Mouse (Mus musculus) thymus, adult 2 months (tissue): ENCODE results near the gene Gria4.

Source experiments
- CTCF ChIP-seq: fragments of 200-500 bp; IDR thresholded peaks from 2 replicates; pipeline ENCODE4 v1.5.1; 2012; ENCODE audit warnings: mild to moderate bottlenecking, control low read depth, low read length, moderate library complexity, borderline replicate concordance; ENCODE audit not compliant: control insufficient read depth, poor library complexity, insufficient read depth; ENCODE audit errors: extremely low read depth
- POLR2A ChIP-seq: fragments of 200-500 bp; IDR thresholded peaks from 2 replicates; pipeline ENCODE4 v1.6.1; 2012; ENCODE audit warnings: mild to moderate bottlenecking, low read length, control low read depth, moderate library complexity; ENCODE audit not compliant: control insufficient read depth, poor library complexity, insufficient read depth; ENCODE audit errors: extremely low read depth

- TF ChIP-seq CTCF (no peak), POLR2A (no peak)
Observed at GRCm38 (mm10) chr9:4679099-4679498, 116.9 kb downstream of the Gria4 start.
